Mouse (Mus musculus): ENCODE measurements around the gene Avl9.

The Avl9 gene

DNA sequence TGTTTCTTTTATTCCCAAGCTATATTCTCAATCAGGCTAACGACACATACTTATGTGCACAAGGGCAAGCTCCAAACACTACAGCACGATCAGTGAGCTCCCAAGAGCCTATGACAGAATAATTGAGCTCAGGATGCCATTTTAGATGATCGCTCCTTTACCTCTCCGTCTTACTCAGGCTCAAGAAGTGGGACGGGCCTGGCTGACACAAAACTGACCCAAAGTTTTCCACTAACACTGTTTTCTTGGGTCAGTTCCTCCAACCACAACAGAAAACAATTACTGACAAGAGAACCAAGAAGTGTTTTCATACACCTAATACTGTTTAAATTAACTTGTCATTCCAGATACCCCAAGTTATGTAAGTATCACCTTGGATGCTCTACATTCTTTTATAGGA, 80.1 kb downstream of the Avl9 start:
- no peak for DNase-seq (ENCODE audit: low spot score)

DNA sequence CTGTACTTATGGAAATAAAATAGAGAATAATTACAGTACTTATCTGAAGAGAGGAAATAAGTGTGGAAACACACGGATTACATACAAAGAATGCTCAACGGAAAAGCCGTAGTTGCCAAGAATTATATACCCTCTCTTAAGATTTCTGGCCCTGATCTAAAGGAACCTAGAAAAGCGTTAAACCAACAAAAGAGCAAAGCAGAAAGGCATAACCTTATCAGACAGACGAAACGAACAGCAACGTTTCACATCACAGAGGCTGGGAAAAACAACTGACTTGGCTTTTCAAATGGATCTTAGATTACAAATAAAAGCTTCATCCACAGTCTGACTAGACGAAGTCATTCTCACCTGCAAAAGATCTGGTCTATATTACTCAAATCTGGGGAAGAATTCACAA, 81.5 kb downstream of the Avl9 start:
- DNase-seq (ENCODE audit: low spot score), result no peak

DNA sequence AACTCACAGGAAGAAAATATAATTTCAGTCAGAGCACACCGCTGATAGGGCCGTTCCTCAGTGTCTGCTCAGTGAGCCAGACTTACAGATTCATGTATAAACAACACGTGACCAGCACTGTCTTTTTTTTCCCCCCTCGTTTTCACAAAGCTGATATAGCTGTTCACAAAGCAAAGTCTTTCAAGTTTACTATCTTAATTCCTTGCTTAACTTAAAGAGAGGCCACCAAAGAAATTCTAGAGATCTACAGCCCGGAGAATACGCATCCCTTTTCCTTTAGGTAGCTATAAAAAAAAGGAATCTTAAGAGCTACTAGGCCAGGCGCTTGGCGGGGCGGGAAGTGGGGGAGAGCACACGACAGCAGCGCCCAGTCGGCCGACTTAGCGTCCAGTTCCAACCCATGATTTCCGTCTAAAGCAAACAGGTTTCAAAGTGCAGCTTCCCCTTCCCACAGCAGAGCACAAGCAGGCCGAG, 82.0 kb downstream of the Avl9 start:
- no peak for DNase-seq (ENCODE audit: low spot score)

DNA sequence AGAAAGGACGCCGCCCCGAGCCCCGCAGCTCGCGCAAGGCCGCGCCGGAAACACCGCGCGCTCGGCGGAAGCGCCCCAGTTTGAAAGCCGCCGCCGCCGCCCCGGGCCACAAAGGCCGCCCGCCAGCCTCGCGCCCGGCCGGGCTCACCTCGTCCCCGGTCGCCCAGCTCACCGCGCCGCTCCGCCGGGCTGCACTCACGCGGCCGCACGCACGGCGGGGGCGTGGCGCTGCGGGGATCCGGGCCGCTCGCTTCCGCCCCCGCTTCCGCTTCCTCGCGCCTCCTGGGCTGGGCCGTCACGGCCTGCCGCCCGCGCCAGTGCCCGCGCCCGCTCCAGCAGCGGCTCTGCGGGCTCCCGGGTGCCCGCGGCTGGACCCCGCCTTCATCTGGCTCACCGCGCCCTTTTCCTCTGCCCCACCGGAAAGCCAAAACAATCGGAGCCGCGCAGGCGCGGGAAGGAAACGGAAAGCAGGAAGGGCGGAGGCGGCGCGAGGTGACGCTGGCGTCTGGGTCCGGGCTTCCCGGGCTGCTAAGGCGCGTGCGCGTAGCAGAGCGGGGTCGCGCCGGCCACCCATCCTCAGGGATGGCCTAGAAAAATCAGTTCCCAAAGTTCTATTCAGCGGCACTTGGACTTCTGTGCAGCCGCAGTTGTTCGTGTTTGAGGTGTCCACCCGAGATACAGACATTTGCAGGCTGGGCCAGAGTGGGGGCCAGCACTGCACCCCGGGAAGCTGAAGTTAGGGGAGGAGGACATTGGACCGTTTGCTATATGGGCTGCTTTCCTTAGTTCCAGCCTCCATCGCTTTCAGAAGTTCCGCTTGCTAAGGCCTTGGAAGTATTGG, 82.8 kb downstream of the Avl9 start, which contains the start of gene Kbtbd2:
Kbtbd2 (minus strand) TSS at position 503 of the 841 bp plus-strand sequence.
- peak; percentile 94 for DNase-seq (ENCODE audit: low spot score)

DNA sequence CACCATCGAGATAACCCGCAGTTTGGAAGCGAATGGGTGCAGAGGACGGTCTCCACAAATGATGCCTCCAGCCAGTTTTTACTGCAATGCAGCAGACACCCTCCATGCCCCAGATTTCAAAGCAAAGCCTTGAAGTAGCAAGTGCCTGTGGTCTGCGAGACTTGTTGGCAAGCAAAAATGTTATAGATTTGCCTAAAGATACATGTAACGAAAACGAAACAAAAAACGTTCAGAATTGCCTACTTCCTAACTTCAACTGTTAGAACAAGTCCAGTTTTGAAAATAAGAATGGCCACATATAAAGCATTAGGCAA, 83.4 kb downstream of the Avl9 start:
- no peak for DNase-seq (ENCODE audit: low spot score)

DNA sequence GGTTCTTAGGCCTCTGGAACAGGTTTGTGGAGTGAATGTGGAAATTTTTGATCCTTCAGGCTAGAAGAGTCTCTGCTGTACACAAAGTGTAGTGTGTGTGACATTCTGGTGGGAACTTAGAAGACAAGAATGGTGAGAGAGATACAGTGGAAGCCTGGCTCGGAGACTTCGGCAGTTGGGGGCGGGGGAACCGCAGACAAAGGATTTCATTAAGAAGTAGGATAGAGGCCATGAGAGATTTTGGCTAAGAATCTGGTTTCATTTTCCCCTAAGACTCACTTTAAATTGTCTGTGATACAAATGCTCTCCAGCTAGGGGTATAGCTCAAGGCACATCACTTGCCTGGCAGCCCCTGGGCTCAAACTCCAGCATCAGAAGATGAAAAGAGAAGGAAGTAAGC, 90.3 kb downstream of the Avl9 start:
- DNase-seq (ENCODE audit: low spot score), result no peak

DNA sequence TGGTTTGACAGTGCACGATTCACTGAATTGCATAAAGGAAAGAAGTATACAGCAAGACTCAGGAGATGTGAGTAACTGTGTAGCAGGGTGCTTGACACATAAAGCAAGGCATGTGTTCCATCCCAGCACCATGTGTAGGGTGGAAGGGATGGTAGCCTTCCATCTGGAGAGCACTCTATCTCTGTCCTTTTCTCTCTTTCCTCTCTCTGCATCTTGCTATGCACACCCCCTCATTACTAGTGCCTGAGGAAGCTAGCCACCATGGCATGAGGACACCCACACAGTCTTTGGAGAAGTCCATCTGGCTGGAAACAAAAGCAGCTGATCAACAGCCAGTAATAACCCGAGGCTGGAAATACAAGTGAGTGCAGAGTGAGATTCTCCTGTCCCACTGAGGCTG, 91.5 kb downstream of the Avl9 start:
- no peak for DNase-seq (ENCODE audit: low spot score)

DNA sequence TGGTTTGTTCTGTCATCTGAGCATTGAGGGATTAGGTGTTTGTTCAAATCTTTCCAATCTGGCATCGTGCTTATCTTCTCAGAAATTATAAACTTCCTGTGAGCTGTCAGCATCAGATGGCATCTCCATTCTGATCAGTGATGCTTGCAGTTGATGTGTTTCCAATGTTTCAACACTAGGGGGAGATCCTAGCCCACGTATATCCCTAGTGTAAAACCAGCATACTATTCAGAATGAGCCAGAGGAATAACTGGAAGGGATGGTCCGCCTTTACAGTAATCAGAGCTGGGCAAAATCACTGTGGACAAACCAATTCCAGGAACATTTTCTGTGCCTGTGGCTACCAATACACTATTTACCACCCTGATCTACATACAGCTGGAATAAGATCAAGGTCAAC, 94.0 kb downstream of the Avl9 start:
- DNase-seq (ENCODE audit: low spot score), result peak; percentile 57
